Mouse (Mus musculus) embryonic facial prominence, embryonic 15.5 days (tissue): ENCODE measurements at regions not wholly inside any gene's neighbourhood (a gene's known extent, or its start where the extent isn't known, plus 50 kb on each side); places are given as distances from the start of the nearest gene placed in this dataset.

Experiments
- ATAC-seq: fragments of 200-750 bp; cut with Nextera tagmentation; 2 replicates; pipeline ENCODE4 v1.8.0; 2017; ENCODE audit warnings: low read depth, moderate TSS enrichment; ENCODE audit not compliant: insufficient number of reproducible peaks, low FRiP score, low TSS enrichment
- H3K27ac ChIP-seq: fragments of 300-500 bp; sonication (generic); replicated peaks from 2 replicates; pipeline ENCODE4 v1.5.1; 2015; ENCODE audit warnings: mild to moderate bottlenecking, inconsistent platforms
- H3K27me3 ChIP-seq: fragments of 300-500 bp; sonication (generic); 2 replicates; pipeline ENCODE4 v1.6.1; 2015; ENCODE audit warnings: inconsistent platforms
- H3K36me3 ChIP-seq: fragments of 300-500 bp; sonication (generic); 2 replicates; pipeline ENCODE4 v1.6.1; 2015; ENCODE audit warnings: mild to moderate bottlenecking, inconsistent platforms
- H3K4me1 ChIP-seq: fragments of 300-500 bp; sonication (generic); 2 replicates; pipeline ENCODE4 v1.6.1; 2015; ENCODE audit warnings: inconsistent platforms
- H3K4me2 ChIP-seq: fragments of 300-500 bp; sonication (generic); replicated peaks from 2 replicates; pipeline ENCODE4 v1.6.1; 2015; ENCODE audit warnings: mild to moderate bottlenecking, inconsistent platforms
- H3K4me3 ChIP-seq: fragments of 300-500 bp; sonication (generic); replicated peaks from 2 replicates; pipeline ENCODE4 v1.5.1; 2015; ENCODE audit warnings: mild to moderate bottlenecking, inconsistent platforms
- H3K9ac ChIP-seq: fragments of 300-500 bp; sonication (generic); 2 replicates; pipeline ENCODE4 v1.6.1; 2015; ENCODE audit warnings: inconsistent platforms
- H3K9me3 ChIP-seq: fragments of 300-500 bp; sonication (generic); replicated peaks from 2 replicates; pipeline ENCODE4 v1.6.1; 2016; ENCODE audit warnings: inconsistent platforms
- WGBS: fragments of 180-500 bp; shearing (Covaris S2); methylation state at CpG from one replicate; pipeline ENCODE4 v1.1.7; 2015; 5-methylcytosine and 5-hydroxymethylcytosine counted together

GRCm38 (mm10) chr3:139842988-139843605, 637.6 kb downstream of the Stpg2 start:
- no peaks in the 10 kb centered on the region for H3K36me3 ChIP-seq
- WGBS, result 83% methylated on average over 5 of the region's 5 CpGs
- no peak overlapping the region for H3K4me2 ChIP-seq
- H3K4me3 ChIP-seq, result no peak overlapping the region
- ATAC-seq, result no peak
- no peak overlapping the region for H3K27ac ChIP-seq
- H3K4me1 ChIP-seq, result no peaks in the 10 kb centered on the region
- no peaks in the 10 kb centered on the region for H3K9me3 ChIP-seq
- no peak overlapping the region for H3K9ac ChIP-seq
- H3K27me3 ChIP-seq, result no peaks in the 10 kb centered on the region

GRCm38 (mm10) chr3:139844443-139844842, 638.9 kb downstream of the Stpg2 start:
- H3K9me3 ChIP-seq, result no peaks in the 10 kb centered on the region
- H3K4me2 ChIP-seq, result no peak overlapping the region
- H3K27ac ChIP-seq, result no peak overlapping the region
- WGBS, result 56% methylated on average over 3 of the region's 3 CpGs
- H3K36me3 ChIP-seq, result no peaks in the 10 kb centered on the region
- no peak for ATAC-seq
- no peak overlapping the region for H3K4me3 ChIP-seq
- H3K4me1 ChIP-seq, result no peaks in the 10 kb centered on the region
- no peak overlapping the region for H3K9ac ChIP-seq
- no peaks in the 10 kb centered on the region for H3K27me3 ChIP-seq

GRCm38 (mm10) chr3:139847826-139848225, 642.3 kb downstream of the Stpg2 start:
- H3K4me2 ChIP-seq, result no peak overlapping the region
- H3K4me3 ChIP-seq, result no peak overlapping the region
- ATAC-seq, result no peak
- no peaks in the 10 kb centered on the region for H3K36me3 ChIP-seq
- H3K4me1 ChIP-seq, result no peaks in the 10 kb centered on the region
- H3K9ac ChIP-seq, result no peak overlapping the region
- 60% methylated on average over 5 of the region's 5 CpGs for WGBS
- no peaks in the 10 kb centered on the region for H3K9me3 ChIP-seq
- H3K27me3 ChIP-seq, result no peaks in the 10 kb centered on the region
- no peak overlapping the region for H3K27ac ChIP-seq

- Histone ChIP-seq H3K4me3 (peak overlapping the region; percentile 13; the same call in 1 of the 2 replicates), H3K27me3 (no peaks in the 10 kb centered on the region), H3K27ac (peak overlapping the region; percentile 36; the same call in 1 of the 2 replicates), H3K36me3 (no peaks in the 10 kb centered on the region), H3K4me1 (peaks cover 12% of the 10 kb centered on the region), H3K9me3 (no peaks in the 10 kb centered on the region), H3K9ac (no peak overlapping the region), H3K4me2 (peak overlapping the region; percentile 38)
- 25% methylated on average over 16 of the region's 16 CpGs for WGBS
- ATAC-seq, result peak; percentile 80
Measured at GRCm38 (mm10) chr3:139859966-139860635, 654.6 kb downstream of the Stpg2 start.

- Histone ChIP-seq H3K9me3 (no peaks in the 10 kb centered on the region), H3K9ac (no peak overlapping the region), H3K27me3 (no peaks in the 10 kb centered on the region), H3K4me2 (peak overlapping the region; percentile 38), H3K4me1 (peaks cover 12% of the 10 kb centered on the region), H3K36me3 (no peaks in the 10 kb centered on the region), H3K4me3 (0 out of 2 replicates have a peak overlapping the region, but pooled peaks have one; percentile 13), H3K27ac (peak overlapping the region; percentile 36; the same call in 1 of the 2 replicates)
- WGBS, result 14% methylated on average over 9 of the region's 9 CpGs
- ATAC-seq, result no peak
Measured at GRCm38 (mm10) chr3:139860831-139861371, 655.4 kb downstream of the Stpg2 start.

- H3K4me2 ChIP-seq, result no peak overlapping the region
- H3K9me3 ChIP-seq, result no peaks in the 10 kb centered on the region
- H3K4me3 ChIP-seq, result no peak overlapping the region
- no peaks in the 10 kb centered on the region for H3K4me1 ChIP-seq
- no peak for ATAC-seq
- no peak overlapping the region for H3K27ac ChIP-seq
- H3K36me3 ChIP-seq, result no peaks in the 10 kb centered on the region
- H3K27me3 ChIP-seq, result no peaks in the 10 kb centered on the region
- no peak overlapping the region for H3K9ac ChIP-seq
Measured at GRCm38 (mm10) chr3:139866329-139866728, 660.8 kb downstream of the Stpg2 start.

- WGBS, result 78% methylated on average over 4 of the region's 4 CpGs
- Histone ChIP-seq H3K4me3 (no peak overlapping the region), H3K9ac (no peak overlapping the region), H3K4me2 (no peak overlapping the region), H3K9me3 (no peaks in the 10 kb centered on the region), H3K36me3 (no peaks in the 10 kb centered on the region), H3K27me3 (no peaks in the 10 kb centered on the region), H3K4me1 (no peaks in the 10 kb centered on the region), H3K27ac (no peak overlapping the region)
- ATAC-seq, result no peak
Measured at GRCm38 (mm10) chr3:139867030-139867429, 661.5 kb downstream of the Stpg2 start.

- no peak for ATAC-seq
- H3K4me1 ChIP-seq, result no peaks in the 10 kb centered on the region
- 77% methylated on average over 3 of the region's 3 CpGs for WGBS
- H3K27ac ChIP-seq, result no peak overlapping the region
- no peak overlapping the region for H3K4me3 ChIP-seq
- H3K36me3 ChIP-seq, result no peaks in the 10 kb centered on the region
- H3K9ac ChIP-seq, result no peak overlapping the region
- H3K9me3 ChIP-seq, result no peaks in the 10 kb centered on the region
- no peaks in the 10 kb centered on the region for H3K27me3 ChIP-seq
- no peak overlapping the region for H3K4me2 ChIP-seq
Measured at GRCm38 (mm10) chr3:139867499-139867898, 662.0 kb downstream of the Stpg2 start.

GRCm38 (mm10) chr3:139869779-139870178, 664.3 kb downstream of the Stpg2 start:
- no peak for ATAC-seq
- 82% methylated on average over 3 of the region's 3 CpGs for WGBS

GRCm38 (mm10) chr3:139885942-139886860, 680.7 kb downstream of the Stpg2 start:
- Histone ChIP-seq H3K4me1 (0 out of 2 replicates have a peak, but pooled peaks cover 7% of the 10 kb centered on the region), H3K36me3 (no peaks in the 10 kb centered on the region), H3K4me3 (no peak overlapping the region), H3K9ac (no peak overlapping the region), H3K27me3 (no peaks in the 10 kb centered on the region), H3K4me2 (0 out of 2 replicates have a peak overlapping the region, but pooled peaks have one; percentile 3), H3K27ac (no peak overlapping the region), H3K9me3 (no peaks in the 10 kb centered on the region)
- peak; percentile 43; the same call in 1 of the 2 replicates for ATAC-seq
- 46% methylated on average over 14 of the region's 14 CpGs for WGBS

More at GRCm38 (mm10) chr3:139869779-139870178, 664.3 kb downstream of the Stpg2 start:
- Histone ChIP-seq H3K4me2 (no peak overlapping the region), H3K9ac (no peak overlapping the region), H3K9me3 (no peaks in the 10 kb centered on the region), H3K27me3 (no peaks in the 10 kb centered on the region), H3K4me3 (no peak overlapping the region), H3K27ac (no peak overlapping the region), H3K4me1 (no peaks in the 10 kb centered on the region), H3K36me3 (no peaks in the 10 kb centered on the region)

GRCm38 (mm10) chr3:139887265-139887664, 681.8 kb downstream of the Stpg2 start:
- Histone ChIP-seq H3K9ac (no peak overlapping the region), H3K9me3 (no peaks in the 10 kb centered on the region), H3K4me1 (0 out of 2 replicates have a peak, but pooled peaks cover 7% of the 10 kb centered on the region), H3K4me2 (no peak overlapping the region), H3K4me3 (no peak overlapping the region), H3K27me3 (no peaks in the 10 kb centered on the region), H3K27ac (no peak overlapping the region), H3K36me3 (no peaks in the 10 kb centered on the region)
- ATAC-seq, result no peak
- WGBS, result 69% methylated on average over 5 of the region's 5 CpGs
